Mouse (Mus musculus) liver, embryonic 15.5 days (tissue): Measurements from ENCODE around the gene Fbxo7. TPM values are rescaled to one million over a fixed set of nuclear protein-coding genes. Genes with fewer than 3 reads are reported as not detected.

Experiments
- ATAC-seq: fragments of 200-750 bp; cut with Nextera tagmentation; 2 replicates; pipeline ENCODE4 v1.8.0; 2017; ENCODE audit warnings: moderate number of reproducible peaks, mild to moderate bottlenecking, moderate library complexity; ENCODE audit not compliant: insufficient read depth
- H3K27ac ChIP-seq: fragments of 300-500 bp; sonication (generic); replicated peaks from 2 replicates; pipeline ENCODE4 v1.5.1; 2015; ENCODE audit warnings: mild to moderate bottlenecking, inconsistent platforms
- H3K27me3 ChIP-seq: fragments of 300-500 bp; sonication (generic); 2 replicates; pipeline ENCODE4 v1.6.1; 2015; ENCODE audit warnings: mild to moderate bottlenecking, inconsistent platforms
- H3K36me3 ChIP-seq: fragments of 300-500 bp; sonication (generic); replicated peaks from 2 replicates; pipeline ENCODE4 v1.6.1; 2015; ENCODE audit warnings: moderate library complexity, mild to moderate bottlenecking, inconsistent platforms
- H3K4me1 ChIP-seq: fragments of 300-500 bp; sonication (generic); replicated peaks from 2 replicates; pipeline ENCODE4 v1.6.1; 2015; ENCODE audit warnings: inconsistent platforms
- H3K4me2 ChIP-seq: fragments of 300-500 bp; sonication (generic); 2 replicates; pipeline ENCODE4 v1.6.1; 2015; ENCODE audit warnings: moderate library complexity, mild to moderate bottlenecking, inconsistent platforms
- H3K4me3 ChIP-seq: fragments of 300-500 bp; sonication (generic); replicated peaks from 2 replicates; pipeline ENCODE4 v1.5.1; 2015; ENCODE audit warnings: mild to moderate bottlenecking, inconsistent platforms
- H3K9ac ChIP-seq: fragments of 300-500 bp; sonication (generic); 2 replicates; pipeline ENCODE4 v1.6.1; 2015; ENCODE audit warnings: moderate library complexity, mild to moderate bottlenecking, inconsistent platforms
- H3K9me3 ChIP-seq: fragments of 300-500 bp; sonication (generic); replicated peaks from 2 replicates; pipeline ENCODE4 v1.6.1; 2016; ENCODE audit warnings: inconsistent platforms
- WGBS: fragments of 180-500 bp; shearing (Covaris S2); methylation state at CpG from one replicate; pipeline ENCODE4 v1.1.7; 2015; ENCODE audit warnings: mixed read lengths; ENCODE audit not compliant: insufficient replicate concordance; 5-methylcytosine and 5-hydroxymethylcytosine counted together
- polyA plus RNA-seq: library from polyadenylated mRNA; unstranded; fragments of >200 nt; fragmentation: Nextera tagmentation; extraction: Ambion mirVana; gene quantifications from 2 replicates; pipeline ENCODE4 v1.2.1, GENCODE M21; 2015

The Fbxo7 gene
- polyA plus RNA-seq, 1 experiment from 2014 or later: 65.9 TPM

DNA sequence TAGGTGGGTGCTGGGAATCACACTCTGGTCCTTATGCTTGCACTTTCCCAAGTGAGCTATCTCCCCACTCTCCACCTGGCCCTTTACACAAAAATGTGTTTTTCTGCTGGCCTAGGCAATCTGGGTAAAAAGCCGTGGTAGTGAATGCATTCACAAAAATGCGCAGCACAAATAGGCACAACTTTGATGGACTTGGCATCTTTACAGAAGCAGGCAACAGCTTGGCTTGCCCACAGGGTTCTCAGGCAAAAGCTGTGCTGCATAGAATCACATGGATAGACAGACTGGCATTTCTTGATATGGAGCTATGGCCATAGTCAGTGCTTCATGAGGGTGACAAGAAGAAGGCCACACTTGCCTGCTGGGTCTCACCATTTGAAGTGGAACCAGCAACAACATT is 57.0 kb downstream of the Fbxo7 start:
- Histone ChIP-seq H3K36me3 (no peaks in the 10 kb centered on the region), H3K27ac (no peak overlapping the region), H3K27me3 (no peaks in the 10 kb centered on the region), H3K4me1 (no peaks in the 10 kb centered on the region), H3K4me3 (no peak overlapping the region), H3K9me3 (no peaks in the 10 kb centered on the region), H3K9ac (no peak overlapping the region), H3K4me2 (no peak overlapping the region)
- ATAC-seq: no peak
- 71% methylated on average over 2 of the region's 2 CpGs for WGBS

DNA sequence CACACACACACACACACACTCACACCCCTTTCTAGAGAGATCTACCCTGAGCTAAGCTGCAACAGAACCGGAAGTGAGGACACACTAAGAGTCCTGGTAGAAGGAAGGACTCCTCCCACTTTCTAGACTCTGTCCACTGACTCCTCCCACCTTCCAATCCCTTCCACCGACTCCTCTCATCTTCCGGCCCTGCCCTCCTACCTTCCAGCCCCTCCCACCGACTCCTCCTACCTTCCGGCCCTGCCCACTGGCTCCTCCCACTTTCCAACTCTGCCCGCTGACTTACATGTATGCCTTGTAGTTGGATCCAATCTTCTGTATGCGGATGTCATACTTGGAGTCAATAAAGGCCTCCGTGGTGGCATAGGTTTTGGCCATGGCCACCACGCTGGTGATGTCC is 58.1 kb downstream of the Fbxo7 start:
- Histone ChIP-seq H3K4me3 (no peak overlapping the region), H3K4me1 (no peaks in the 10 kb centered on the region), H3K4me2 (no peak overlapping the region), H3K27me3 (no peaks in the 10 kb centered on the region), H3K9ac (no peak overlapping the region), H3K36me3 (no peaks in the 10 kb centered on the region), H3K27ac (no peak overlapping the region), H3K9me3 (no peaks in the 10 kb centered on the region)
- no peak; the same call in 1 of the 2 replicates for ATAC-seq
- WGBS: 73% methylated on average over 9 of the region's 9 CpGs

DNA sequence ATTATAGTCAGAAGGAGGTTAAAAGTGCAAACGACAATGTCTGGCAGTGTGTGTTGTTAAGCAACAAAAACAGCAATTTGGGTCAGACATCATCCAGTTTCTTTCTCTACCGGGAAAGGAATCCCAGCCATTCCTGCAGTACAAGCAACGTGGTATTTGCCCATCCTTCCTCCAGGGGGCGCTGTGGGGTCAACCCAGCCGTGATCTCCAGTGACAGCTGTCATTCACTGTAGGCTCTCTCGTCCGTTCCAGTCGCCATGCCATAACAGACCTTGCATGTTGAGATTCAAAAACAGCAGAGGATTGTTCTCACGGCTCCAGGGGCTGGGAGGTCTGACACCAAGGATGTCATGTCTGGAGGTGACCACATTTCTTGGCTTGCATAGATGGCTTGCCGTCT is 70.1 kb downstream of the Fbxo7 start:
- Histone ChIP-seq H3K9ac (no peak overlapping the region), H3K4me2 (no peak overlapping the region), H3K27me3 (no peaks in the 10 kb centered on the region), H3K4me1 (no peaks in the 10 kb centered on the region), H3K36me3 (no peaks in the 10 kb centered on the region), H3K9me3 (no peaks in the 10 kb centered on the region), H3K4me3 (no peak overlapping the region), H3K27ac (no peak overlapping the region)
- 42% methylated on average over 10 of the region's 10 CpGs for WGBS
- ATAC-seq: no peak

DNA sequence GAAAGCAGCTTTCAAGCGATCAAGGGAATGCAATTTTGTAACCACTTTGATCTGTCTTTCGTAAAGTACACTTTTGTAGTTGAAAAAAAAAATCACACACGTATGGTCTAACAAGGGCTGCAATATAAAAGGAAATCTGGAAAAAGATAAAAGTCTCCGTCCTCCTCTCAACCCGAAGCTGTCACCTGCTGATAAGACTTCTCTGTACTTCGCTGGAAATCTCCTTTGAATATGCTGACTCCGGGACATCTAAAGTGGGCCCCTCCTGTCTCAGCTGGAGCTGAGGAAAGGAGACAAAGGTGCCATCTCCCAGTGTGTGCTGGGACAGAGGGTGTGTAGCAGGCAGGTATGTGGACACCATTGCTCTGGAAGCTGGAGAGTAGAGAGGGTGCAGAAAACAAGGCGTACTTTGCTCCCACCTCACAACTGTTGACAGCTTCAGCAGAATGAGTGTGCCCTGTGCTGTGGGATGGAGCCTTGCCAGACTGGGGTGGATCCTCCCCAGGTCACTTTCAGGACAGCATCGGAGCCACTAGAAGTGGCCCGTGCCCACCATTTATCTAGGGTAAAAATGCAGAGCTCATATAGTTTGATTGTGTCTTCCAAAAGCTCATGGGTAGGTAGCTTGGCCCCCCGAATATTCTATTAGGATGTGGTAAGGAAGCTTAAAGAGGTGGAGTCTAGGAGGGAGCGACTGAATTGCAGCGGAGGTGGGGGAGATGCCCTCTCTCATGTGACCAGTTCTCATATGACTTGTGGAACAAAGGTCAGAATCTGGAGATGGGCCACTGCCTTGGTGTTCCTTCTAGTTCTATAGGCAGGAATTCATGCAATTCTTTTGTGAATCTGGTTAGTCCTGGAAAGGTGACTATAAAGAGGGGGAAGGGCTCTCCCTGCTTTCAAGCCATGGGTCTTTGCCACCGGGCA is 71.6 kb downstream of the Fbxo7 start:
- no peaks in the 10 kb centered on the region for H3K36me3 ChIP-seq
- H3K4me1 ChIP-seq: no peaks in the 10 kb centered on the region
- 38% methylated on average over 14 of the region's 14 CpGs for WGBS
- H3K27me3 ChIP-seq: no peaks in the 10 kb centered on the region
- H3K27ac ChIP-seq: no peak overlapping the region
- no peak for ATAC-seq
- no peak overlapping the region for H3K4me2 ChIP-seq
- H3K4me3 ChIP-seq: no peak overlapping the region
- no peaks in the 10 kb centered on the region for H3K9me3 ChIP-seq
- H3K9ac ChIP-seq: no peak overlapping the region

DNA sequence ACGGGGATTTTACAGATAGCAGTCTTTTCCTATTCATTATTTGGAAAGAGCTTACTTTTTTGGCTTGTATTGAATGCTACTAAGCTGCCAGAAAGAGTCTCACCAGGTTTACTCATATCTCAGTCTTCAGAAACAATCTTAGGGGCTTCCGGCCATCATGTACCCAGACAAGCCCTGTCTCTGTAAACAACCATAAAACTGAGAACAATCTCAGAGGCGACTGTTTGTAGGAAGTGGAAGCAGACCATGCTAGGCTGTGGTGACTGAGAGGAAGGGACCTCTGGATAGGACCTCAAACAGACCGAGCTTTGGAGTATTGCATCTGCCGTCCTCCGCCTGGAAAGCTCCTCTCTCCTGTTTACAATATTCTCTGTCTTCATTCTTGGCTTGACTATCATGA is 76.6 kb downstream of the Fbxo7 start:
- Histone ChIP-seq H3K4me1 (no peaks in the 10 kb centered on the region), H3K9ac (no peak overlapping the region), H3K9me3 (no peaks in the 10 kb centered on the region), H3K4me3 (no peak overlapping the region), H3K27me3 (no peaks in the 10 kb centered on the region), H3K4me2 (no peak overlapping the region), H3K36me3 (no peaks in the 10 kb centered on the region), H3K27ac (no peak overlapping the region)
- ATAC-seq: no peak
- 44% methylated on average over 6 of the region's 6 CpGs for WGBS

DNA sequence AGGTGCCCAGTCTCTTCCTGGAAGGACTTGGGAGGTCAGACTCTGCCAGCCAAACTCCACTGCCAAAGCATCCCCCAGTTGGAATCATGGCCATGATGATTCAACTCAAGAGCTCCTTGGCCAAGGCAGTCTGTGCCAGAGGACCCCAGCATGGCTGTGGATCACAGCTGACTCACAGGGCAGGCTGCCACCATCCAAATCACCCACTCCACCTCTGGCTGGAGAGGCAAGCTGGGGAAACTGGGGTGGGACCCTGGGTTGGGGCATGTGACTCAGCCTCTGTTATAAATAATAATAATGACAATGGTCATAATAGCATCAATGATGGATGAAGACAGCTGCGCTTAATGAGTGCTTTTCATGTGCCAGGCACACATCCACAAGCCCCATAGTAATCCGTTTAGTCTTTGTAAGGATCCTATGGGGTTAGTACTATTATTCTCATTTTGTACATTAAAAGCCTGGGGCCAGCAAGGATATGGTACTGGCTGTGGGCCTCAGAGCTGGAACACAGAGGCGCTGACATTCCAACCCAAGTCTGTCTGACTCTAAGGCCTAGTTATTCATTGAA is 78.6 kb downstream of the Fbxo7 start:
- Histone ChIP-seq H3K36me3 (no peaks in the 10 kb centered on the region), H3K4me3 (no peak overlapping the region), H3K27me3 (no peaks in the 10 kb centered on the region), H3K4me1 (no peaks in the 10 kb centered on the region), H3K9me3 (no peaks in the 10 kb centered on the region), H3K4me2 (no peak overlapping the region), H3K27ac (no peak overlapping the region), H3K9ac (no peak overlapping the region)
- 63% methylated on average over 3 of the region's 3 CpGs for WGBS
- no peak for ATAC-seq

Other genes starting within 250 kb of the Fbxo7 start
- gene Pwp1, start 192.5 kb upstream of the Fbxo7 start, polyA plus RNA-seq: 27.0 and 29.3 TPM in 2 replicates
- gene Prdm4, start 104.8 kb upstream of the Fbxo7 start, polyA plus RNA-seq: 4.6 and 5.7 TPM in 2 replicates
- gene Ascl4, start 94.3 kb upstream of the Fbxo7 start, polyA plus RNA-seq: not detected in 2 replicates
- gene Rtcb, start 64.1 kb upstream of the Fbxo7 start, polyA plus RNA-seq: 67.5 and 67.6 TPM in 2 replicates
- gene Bpifc, start 10.1 kb upstream of the Fbxo7 start, polyA plus RNA-seq: 0.03 TPM in 1 of 2 replicates, not detected in the other